Mouse (Mus musculus) MN1 (cell line): ENCODE measurements at regions not wholly inside any gene's neighbourhood (a gene's known extent, or its start where the extent isn't known, plus 50 kb on each side); places are given as distances from the start of the nearest gene placed in this dataset.

Experiments
- DNase-seq: peaks from one replicate; pipeline ENCODE4 v3.0.0-alpha.2; 2016; ENCODE audit warnings: low spot score

GRCm38 (mm10) chr3:64898610-64899009 lies 54.0 kb upstream of the Vmn2r7 start:
- no peak for DNase-seq

GRCm38 (mm10) chr3:64901317-64901892 lies 56.8 kb upstream of the Vmn2r7 start:
- DNase-seq = no peak

- DNase-seq = no peak
Measured at GRCm38 (mm10) chr3:64949307-64949706, 104.7 kb upstream of the Vmn2r7 start.

GRCm38 (mm10) chr3:64964667-64965415 lies 120.3 kb upstream of the Vmn2r7 start:
- DNase-seq = no peak

GRCm38 (mm10) chr3:64965416-64965980 lies 120.9 kb upstream of the Vmn2r7 start:
- DNase-seq = no peak

- DNase-seq = no peak
Measured at GRCm38 (mm10) chr3:64968275-64968674, 123.7 kb upstream of the Vmn2r7 start.

GRCm38 (mm10) chr3:64984369-64984768 lies 124.8 kb upstream of the Kcnab1 start:
- no peak for DNase-seq

- DNase-seq = no peak
Measured at GRCm38 (mm10) chr3:64987665-64988064, 121.5 kb upstream of the Kcnab1 start.

- no peak for DNase-seq
Measured at GRCm38 (mm10) chr3:64996451-64996850, 112.7 kb upstream of the Kcnab1 start.

GRCm38 (mm10) chr3:64997552-64997951 lies 111.6 kb upstream of the Kcnab1 start:
- no peak for DNase-seq

GRCm38 (mm10) chr3:65001131-65001530 lies 108.1 kb upstream of the Kcnab1 start:
- no peak for DNase-seq

- no peak for DNase-seq
Measured at GRCm38 (mm10) chr3:65002578-65002977, 106.6 kb upstream of the Kcnab1 start.

GRCm38 (mm10) chr3:65006127-65006526 lies 103.1 kb upstream of the Kcnab1 start:
- DNase-seq = no peak

- DNase-seq = no peak
Measured at GRCm38 (mm10) chr3:65006565-65006964, 102.6 kb upstream of the Kcnab1 start.

- no peak for DNase-seq
Measured at GRCm38 (mm10) chr3:65023876-65024275, 85.3 kb upstream of the Kcnab1 start.

GRCm38 (mm10) chr3:65037626-65038025 lies 71.6 kb upstream of the Kcnab1 start:
- no peak for DNase-seq

GRCm38 (mm10) chr3:65047879-65048278 lies 61.3 kb upstream of the Kcnab1 start:
- no peak for DNase-seq

GRCm38 (mm10) chr3:65055401-65055800 lies 53.8 kb upstream of the Kcnab1 start:
- DNase-seq = peak; percentile 56
